Mouse (Mus musculus) gastrocnemius, adult 2 months (tissue): ENCODE measurements at regions not wholly inside any gene's neighbourhood (a gene's known extent, or its start where the extent isn't known, plus 50 kb on each side); places are given as distances from the start of the nearest gene placed in this dataset.

ENCODE experiments used
- DNase-seq: peaks from one replicate; pipeline ENCODE4 v3.0.0; 2022
- H3K27ac ChIP-seq: fragments of 200-600 bp; 2 replicates; pipeline ENCODE4 v1.8.1; 2022; ENCODE audit warnings: mild to moderate bottlenecking
- H3K4me3 ChIP-seq: fragments of 200-600 bp; 2 replicates; pipeline ENCODE4 v1.8.1; 2022; ENCODE audit warnings: mild to moderate bottlenecking, moderate library complexity
- CTCF ChIP-seq: fragments of 200-600 bp; IDR thresholded peaks from 2 replicates; pipeline ENCODE4 v1.8.1; 2022; ENCODE audit warnings: antibody characterized with exemption, mild to moderate bottlenecking, moderate library complexity
- intact Hi-C: fragments of 180-260 bp; cut with DNase I; formaldehyde crosslinking; loops from one replicate; pipeline ENCODE4 v1.15.1; 2025

- no peak for DNase-seq
- no peak overlapping the region for H3K27ac ChIP-seq
- no peak for TF ChIP-seq CTCF
- no peak overlapping the region for H3K4me3 ChIP-seq
- intact Hi-C loops = no loop called here
Observed at GRCm38 (mm10) chr11:112412434-112412833, 369.6 kb upstream of the Sox9 start.

- intact Hi-C loops = no loop called here
- Histone ChIP-seq H3K4me3 (no peak overlapping the region), H3K27ac (no peak overlapping the region)
- TF ChIP-seq CTCF = no peak
- DNase-seq = no peak
Observed at GRCm38 (mm10) chr11:112442639-112443038, 339.4 kb upstream of the Sox9 start.

DNA sequence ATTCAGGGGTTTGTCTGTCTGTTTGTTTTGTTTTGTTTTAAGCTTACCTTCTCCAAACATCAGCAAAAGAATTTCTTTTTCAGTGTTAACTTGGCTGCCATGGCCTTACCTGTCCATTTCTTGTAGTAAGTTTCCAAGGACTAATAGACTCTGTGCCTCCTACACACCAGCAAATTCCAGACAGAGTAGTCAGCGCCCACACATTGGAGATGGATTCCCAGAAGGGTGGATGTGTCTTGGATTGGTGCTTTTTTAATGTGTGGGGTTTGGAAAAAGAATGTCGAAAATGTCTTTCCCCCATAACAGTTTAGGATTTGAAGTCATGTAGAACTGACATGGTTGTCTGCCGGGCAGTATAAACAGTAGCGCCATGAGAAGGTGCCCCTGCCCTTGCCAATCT lies 338.1 kb upstream of the Sox9 start:
- H3K27ac ChIP-seq = no peak overlapping the region
- H3K4me3 ChIP-seq = no peak overlapping the region
- no peak for DNase-seq
- TF ChIP-seq CTCF = no peak
- intact Hi-C loops = no loop called here

- DNase-seq = no peak
- no peak overlapping the region for H3K27ac ChIP-seq
- intact Hi-C loops = no loop called here
- no peak for TF ChIP-seq CTCF
- H3K4me3 ChIP-seq = no peak overlapping the region
Observed at GRCm38 (mm10) chr11:112449632-112450031, 332.4 kb upstream of the Sox9 start.

- TF ChIP-seq CTCF = no peak
- H3K4me3 ChIP-seq = no peak overlapping the region
- intact Hi-C loops = no loop called here
- no peak overlapping the region for H3K27ac ChIP-seq
- no peak for DNase-seq
Observed at GRCm38 (mm10) chr11:112450227-112450626, 331.8 kb upstream of the Sox9 start.

DNA sequence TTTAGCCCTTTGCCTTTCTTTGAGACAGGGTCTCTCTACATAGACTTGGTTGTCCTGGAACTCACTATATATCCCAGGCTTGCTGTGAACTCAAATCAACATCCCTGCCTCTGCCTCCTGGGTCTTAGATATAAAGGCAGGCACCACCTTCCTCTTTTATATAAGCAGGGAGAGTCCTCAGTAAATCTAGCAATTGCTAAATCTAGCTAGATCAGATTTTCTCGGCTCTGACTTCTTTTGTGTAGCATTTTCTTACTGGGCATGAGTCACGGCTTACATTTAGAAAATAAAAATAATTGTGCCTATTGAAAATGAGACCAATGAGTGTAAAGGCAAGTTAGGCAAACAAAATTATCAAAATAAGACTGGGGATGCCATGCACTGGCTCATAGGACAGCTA lies 323.9 kb upstream of the Sox9 start:
- no peak for DNase-seq
- H3K4me3 ChIP-seq = no peak overlapping the region
- H3K27ac ChIP-seq = no peak overlapping the region
- intact Hi-C loops = no loop called here
- no peak for TF ChIP-seq CTCF

DNA sequence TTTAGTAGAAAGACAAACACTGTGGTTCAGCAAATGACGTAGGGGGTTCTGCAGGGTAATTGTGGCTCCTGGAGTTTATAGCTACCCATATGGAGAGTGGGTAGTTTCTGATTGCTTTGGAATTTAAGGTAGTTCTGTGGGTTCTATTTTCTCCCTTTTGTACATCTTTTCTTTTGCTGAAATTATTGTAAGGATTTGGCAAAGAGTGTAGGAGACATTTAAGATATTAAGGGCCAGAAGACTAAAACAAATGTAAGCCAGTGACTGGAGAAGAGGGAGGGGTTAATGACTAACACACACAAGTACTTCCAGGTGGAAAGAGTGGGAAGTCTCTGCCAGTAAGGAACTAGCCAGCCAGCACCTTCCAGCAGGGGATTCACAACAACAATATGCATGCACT lies 318.9 kb upstream of the Sox9 start:
- DNase-seq = no peak
- TF ChIP-seq CTCF = no peak
- H3K4me3 ChIP-seq = no peak overlapping the region
- intact Hi-C loops = no loop called here
- H3K27ac ChIP-seq = no peak overlapping the region

GRCm38 (mm10) chr11:112464386-112464785 lies 317.6 kb upstream of the Sox9 start:
- Histone ChIP-seq H3K4me3 (no peak overlapping the region), H3K27ac (no peak overlapping the region)
- intact Hi-C loops = no loop called here
- no peak for DNase-seq
- no peak for TF ChIP-seq CTCF

- TF ChIP-seq CTCF = no peak
- Histone ChIP-seq H3K4me3 (no peak overlapping the region), H3K27ac (no peak overlapping the region)
- no peak for DNase-seq
- intact Hi-C loops = no loop called here
Observed at GRCm38 (mm10) chr11:112470336-112470735, 311.7 kb upstream of the Sox9 start.

- no peak for TF ChIP-seq CTCF
- H3K27ac ChIP-seq = no peak overlapping the region
- intact Hi-C loops = no loop called here
- H3K4me3 ChIP-seq = no peak overlapping the region
- no peak for DNase-seq
Observed at GRCm38 (mm10) chr11:112473237-112473636, 308.8 kb upstream of the Sox9 start.

DNA sequence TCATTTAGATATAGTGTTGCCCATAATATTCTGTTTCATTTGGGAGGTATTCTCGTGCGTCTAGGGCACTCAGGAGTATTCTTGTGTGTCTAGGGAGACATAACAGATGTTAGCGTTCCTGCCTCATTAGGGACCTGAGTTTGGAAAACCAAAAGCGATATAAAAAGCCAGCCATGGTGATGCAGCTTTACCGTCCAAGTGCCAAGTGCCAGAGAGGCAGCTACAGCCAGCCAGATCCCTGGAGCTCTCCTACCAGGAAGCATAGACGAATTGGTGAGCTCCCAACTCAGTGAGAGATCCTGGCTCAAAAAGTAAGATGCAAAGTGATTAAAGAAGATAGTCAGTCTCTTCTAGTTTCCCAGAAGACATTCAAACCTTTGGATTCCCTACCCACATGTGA lies 308.3 kb upstream of the Sox9 start:
- no peak for TF ChIP-seq CTCF
- no peak overlapping the region for H3K4me3 ChIP-seq
- no peak overlapping the region for H3K27ac ChIP-seq
- DNase-seq = no peak
- intact Hi-C loops = no loop called here

DNA sequence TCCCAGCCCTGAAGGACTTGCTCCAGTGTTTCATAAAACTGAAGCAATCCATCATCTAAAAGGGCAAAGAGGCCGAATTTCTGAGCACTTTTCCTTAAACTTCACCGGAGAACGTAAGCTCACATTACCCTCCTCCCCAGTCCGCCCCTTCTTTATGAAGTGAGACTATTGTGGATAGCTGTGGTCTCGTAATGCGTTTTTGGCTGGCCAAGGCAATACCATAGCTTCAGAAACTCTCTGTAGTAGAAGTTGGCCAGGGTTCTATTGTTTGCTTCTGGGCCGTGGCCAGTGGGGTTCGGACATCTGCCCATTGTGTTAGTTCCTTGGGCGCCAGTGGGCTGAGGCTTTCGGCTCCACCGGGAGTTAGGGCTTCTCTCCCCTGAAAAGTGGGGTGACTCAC lies 301.7 kb upstream of the Sox9 start:
- no peak for TF ChIP-seq CTCF
- Histone ChIP-seq H3K27ac (no peak overlapping the region), H3K4me3 (peak overlapping the region; percentile 42)
- intact Hi-C loops = no loop called here
- DNase-seq = peak; percentile 20

DNA sequence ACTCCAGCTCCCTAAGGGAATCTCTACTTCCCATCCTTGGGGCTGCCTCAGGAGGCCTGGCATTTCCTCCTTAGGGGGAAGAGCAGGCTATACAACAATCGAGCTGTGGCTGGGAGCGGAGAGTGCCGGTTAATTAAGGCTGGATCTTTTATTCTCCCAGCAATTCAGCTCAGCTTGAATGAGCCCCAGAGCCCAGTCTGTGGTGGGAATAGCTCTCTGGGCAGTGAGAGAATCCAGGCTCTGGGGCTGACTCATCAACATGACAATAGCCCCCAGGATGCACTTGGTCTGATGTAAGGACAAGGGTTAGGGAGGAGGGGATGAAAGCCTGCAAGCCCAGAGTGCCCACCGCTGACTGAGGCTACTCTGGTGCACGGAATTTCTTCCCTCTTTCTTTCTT lies 280.2 kb upstream of the Sox9 start:
- Histone ChIP-seq H3K4me3 (no peak overlapping the region), H3K27ac (no peak overlapping the region)
- DNase-seq = no peak
- intact Hi-C loops = no loop called here
- TF ChIP-seq CTCF = no peak

DNA sequence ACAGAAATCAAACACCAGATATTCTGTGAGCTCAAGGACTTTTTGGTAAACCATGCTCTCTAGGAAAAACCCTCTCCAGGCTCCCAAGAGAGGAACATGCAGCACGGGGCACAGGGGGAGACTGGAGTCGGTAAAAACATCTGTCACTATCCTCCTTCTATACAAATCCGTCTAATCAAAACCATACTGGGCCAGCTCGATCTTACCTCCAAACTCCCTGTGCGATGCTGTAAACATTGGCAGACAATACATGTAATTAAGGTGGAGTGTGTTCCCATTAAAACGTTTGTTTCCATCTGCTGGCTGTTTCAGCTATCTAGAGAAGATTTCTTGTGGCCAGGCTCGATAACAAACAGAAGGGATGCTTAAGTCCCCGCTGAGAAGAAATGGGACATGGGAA lies 262.9 kb upstream of the Sox9 start:
- DNase-seq = no peak
- intact Hi-C loops = no loop called here
- Histone ChIP-seq H3K27ac (no peak overlapping the region), H3K4me3 (no peak overlapping the region)
- no peak for TF ChIP-seq CTCF

- H3K4me3 ChIP-seq = no peak overlapping the region
- DNase-seq = no peak
- intact Hi-C loops = no loop called here
- no peak overlapping the region for H3K27ac ChIP-seq
- TF ChIP-seq CTCF = no peak; the same call in 1 of the 2 replicates
Observed at GRCm38 (mm10) chr11:112524983-112525382, 257.0 kb upstream of the Sox9 start.
